In genomic region chr10:67538585-67539400, GRCm38 (mm10) we compare ENCODE assay signal across 7 mouse cellular contexts. TPM values are rescaled to one million over a fixed set of nuclear protein-coding genes. Genes with fewer than 3 reads are reported as not detected.
A peak's percentile ranks its signal among the peaks of the same experiment; 100 is the strongest.
DNase-seq lines count a peak whose midpoint lies in the region; ATAC-seq and TF ChIP-seq lines count a peak whose summit lies in the region.

No protein-coding gene starts in this region.

- H3K9ac ChIP-seq in embryonic facial prominence, embryonic 15.5 days = no peak overlapping the region
- H3K9ac ChIP-seq in hindbrain, embryonic 16.5 days (ENCODE audit: low read depth, low read length) = peak overlapping the region; percentile 38; the same call in 1 of the 2 replicates

- 1% methylated on average over 50 of the region's 50 CpGs for WGBS in embryonic facial prominence, embryonic 15.5 days
- WGBS in hindbrain, embryonic 16.5 days = under 1% methylated on average over 49 of the region's 50 CpGs
- 1% methylated on average over 50 of the region's 50 CpGs for WGBS in midbrain, embryonic 10.5 days
- 5% methylated on average over 50 of the region's 50 CpGs for WGBS in thymus, adult 2 months

- no peak for ATAC-seq in embryonic facial prominence, embryonic 15.5 days (ENCODE audit: insufficient number of reproducible peaks, low FRiP score, low TSS enrichment, low read depth)
- ATAC-seq in hindbrain, embryonic 16.5 days = no peak

- H3K36me3 ChIP-seq in embryonic facial prominence, embryonic 15.5 days = no peaks in the 10 kb centered on the region
- H3K36me3 ChIP-seq in hindbrain, embryonic 16.5 days (ENCODE audit: control insufficient read depth, insufficient read depth, low read length) = no peaks in the 10 kb centered on the region
- H3K36me3 ChIP-seq in midbrain, embryonic 10.5 days = no peaks in the 10 kb centered on the region
- no peaks in the 10 kb centered on the region for H3K36me3 ChIP-seq in thymus, adult 2 months (ENCODE audit: control insufficient read depth, insufficient read depth, low read length)

- H3K27me3 ChIP-seq in embryonic facial prominence, embryonic 15.5 days = peaks cover 76% of the 10 kb centered on the region
- H3K27me3 ChIP-seq in hindbrain, embryonic 16.5 days (replicated peaks; ENCODE audit: control insufficient read depth, insufficient read depth, low read length) = peaks cover 65% of the 10 kb centered on the region
- peaks cover 90% of the 10 kb centered on the region for H3K27me3 ChIP-seq in midbrain, embryonic 10.5 days (ENCODE audit: low read depth, poor library complexity, severe bottlenecking)
- H3K27me3 ChIP-seq in thymus, adult 2 months (ENCODE audit: control insufficient read depth, insufficient read depth, low read length) = peaks cover 14% of the 10 kb centered on the region

- peak; percentile 38 to 49 for DNase-seq in left cerebral cortex, adult 2 months (ENCODE audit: extremely low spot score in 1 of 2, low spot score in 2 of 2)
- DNase-seq in left cerebral cortex, adult 8-10 months (ENCODE audit: low spot score in 2 of 2) = no peak
- DNase-seq in Muller cell, postnatal 12 days (ENCODE audit: inconsistent ontology term) = peak; percentile 64
- DNase-seq in midbrain, embryonic 10.5 days (ENCODE audit: low spot score) = peak; percentile 40
- DNase-seq in thymus, adult 2 months = peak; percentile 23

- no peak for TF ChIP-seq POLR2A in thymus, adult 2 months (IDR thresholded peaks at IDR 0.05; ENCODE audit: control insufficient read depth, extremely low read depth, insufficient read depth, low read length, poor library complexity)

- peaks cover 36% of the 10 kb centered on the region for H3K4me1 ChIP-seq in embryonic facial prominence, embryonic 15.5 days
- peaks cover 36% of the 10 kb centered on the region for H3K4me1 ChIP-seq in hindbrain, embryonic 16.5 days (ENCODE audit: control insufficient read depth, insufficient read depth, low read depth, low read length)
- H3K4me1 ChIP-seq in midbrain, embryonic 10.5 days = peaks cover 59% of the 10 kb centered on the region
- peaks cover 26% of the 10 kb centered on the region for H3K4me1 ChIP-seq in thymus, adult 2 months (replicated peaks; ENCODE audit: control insufficient read depth, insufficient read depth, low read length)

- TF ChIP-seq CTCF in left cerebral cortex, adult 2 months (IDR thresholded peaks at IDR 0.05) = no peak
- no peak for TF ChIP-seq CTCF in thymus, adult 2 months (IDR thresholded peaks at IDR 0.05; ENCODE audit: borderline replicate concordance, control insufficient read depth, extremely low read depth, insufficient read depth, low read length, poor library complexity)

- peak overlapping the region; percentile 72 for H3K4me3 ChIP-seq in left cerebral cortex, adult 2 months
- H3K4me3 ChIP-seq in embryonic facial prominence, embryonic 15.5 days (replicated peaks) = peak overlapping the region; percentile 72
- H3K4me3 ChIP-seq in hindbrain, embryonic 16.5 days (ENCODE audit: low read length) = peak overlapping the region; percentile 71
- peak overlapping the region; percentile 69 for H3K4me3 ChIP-seq in midbrain, embryonic 10.5 days
- H3K4me3 ChIP-seq in thymus, adult 2 months (ENCODE audit: control insufficient read depth, insufficient read depth, low read length) = peak overlapping the region; percentile 55

- H3K9me3 ChIP-seq in embryonic facial prominence, embryonic 15.5 days (replicated peaks) = no peaks in the 10 kb centered on the region
- no peaks in the 10 kb centered on the region for H3K9me3 ChIP-seq in hindbrain, embryonic 16.5 days (ENCODE audit: control insufficient read depth, low read length)
- no peaks in the 10 kb centered on the region for H3K9me3 ChIP-seq in midbrain, embryonic 10.5 days (replicated peaks)

- no peak overlapping the region for H3K27ac ChIP-seq in left cerebral cortex, adult 2 months
- H3K27ac ChIP-seq in embryonic facial prominence, embryonic 15.5 days (replicated peaks) = no peak overlapping the region
- no peak overlapping the region for H3K27ac ChIP-seq in hindbrain, embryonic 16.5 days (ENCODE audit: low read depth, low read length)
- no peak overlapping the region for H3K27ac ChIP-seq in midbrain, embryonic 10.5 days (replicated peaks)
- H3K27ac ChIP-seq in thymus, adult 2 months (ENCODE audit: control insufficient read depth, insufficient read depth, low read length) = no peak overlapping the region

- intact Hi-C loops in left cerebral cortex, adult 2 months (cut with DNase I) = loop anchor here (1.0 to 10.0 kb wide), 5 partner anchors 9 to 634 kb away; no protein-coding TSS in a partner anchor

- peak overlapping the region; percentile 96 for H3K4me2 ChIP-seq in embryonic facial prominence, embryonic 15.5 days (replicated peaks)
- peak overlapping the region; percentile 97 for H3K4me2 ChIP-seq in hindbrain, embryonic 16.5 days (ENCODE audit: low read length)

RNA-seq across cellular contexts. Expression of gene Egr2, which starts 3.5 kb away (rescaled TPM):
- 10 to 100 TPM; 14.2 to 30.7 TPM for total RNA-seq in left cerebral cortex, adult 2 months (2021)
- 1 to 10 TPM; 2.2 to 8.3 (median 7.9) TPM for total RNA-seq in left cerebral cortex, adult 8-10 months (2022)
- 5.0 and 5.5 TPM in 2 replicates for polyA plus RNA-seq in embryonic facial prominence, embryonic 15.5 days (2015; fragmentation: Nextera tagmentation; extraction: Ambion mirVana)
- polyA plus RNA-seq in hindbrain, embryonic 16.5 days (2015; fragmentation: Nextera tagmentation; extraction: Ambion mirVana) = 1.4 and 1.8 TPM in 2 replicates
- polyA plus RNA-seq in midbrain, embryonic 10.5 days (2016; fragmentation: Nextera tagmentation; extraction: Ambion mirVana) = 0.10 and 0.20 TPM in 2 replicates
- polyA plus RNA-seq in thymus, adult 2 months (2012; rRNA removed) = 73.0 and 79.2 TPM in 2 replicates

RNA-seq across cellular contexts. Expression of gene Ado, which starts 10.0 kb away (rescaled TPM):
- total RNA-seq in left cerebral cortex, adult 2 months (2021) = 10 to 100 TPM; 36.6 to 37.7 TPM
- 10 to 100 TPM; 36.7 to 41.4 (median 39.0) TPM for total RNA-seq in left cerebral cortex, adult 8-10 months (2022)
- polyA plus RNA-seq in embryonic facial prominence, embryonic 15.5 days (2015; fragmentation: Nextera tagmentation; extraction: Ambion mirVana) = 61.2 and 61.7 TPM in 2 replicates
- 83.2 and 91.0 TPM in 2 replicates for polyA plus RNA-seq in hindbrain, embryonic 16.5 days (2015; fragmentation: Nextera tagmentation; extraction: Ambion mirVana)
- polyA plus RNA-seq in midbrain, embryonic 10.5 days (2016; fragmentation: Nextera tagmentation; extraction: Ambion mirVana) = 82.0 and 85.3 TPM in 2 replicates
- polyA plus RNA-seq in thymus, adult 2 months (2012; rRNA removed) = 20.7 and 25.0 TPM in 2 replicates

Comparison
In these comparisons a context has a peak if more than half of its experiments do, and no peak if none do; other contexts are left out.
1. DNase-seq: peak in left cerebral cortex, adult 2 months (2 of 2), Muller cell, postnatal 12 days (single experiment), midbrain, embryonic 10.5 days (single experiment) and thymus, adult 2 months (single experiment); none in left cerebral cortex, adult 8-10 months (0 of 2).
2. RNA of gene Egr2, which starts 3.5 kb away (polyA plus RNA-seq): 73.0 to 79.2 TPM in thymus, adult 2 months; 5.0 to 5.5 TPM in embryonic facial prominence, embryonic 15.5 days, 1.4 to 1.8 TPM in hindbrain, embryonic 16.5 days and 0.10 to 0.20 TPM in midbrain, embryonic 10.5 days; every median in the first group is over 10 times any median in the second.
3. Peak in every context shown above with its lines, with median percentiles within 50 percentile points of each other: H3K4me3 ChIP-seq.